Mouse (Mus musculus): Measurements from ENCODE around the gene Dpf2.
"Not testable (repeated sequence)": the region's sequence is repeated elsewhere in the genome, so short reads cannot be mapped to it uniquely, and the experiment has no call there.

Dpf2 gene

GRCm38 (mm10) chr19:5893282-5894001, 19.4 kb downstream of the Dpf2 start:
- no peak for DNase-seq (ENCODE audit: low read depth, low spot score)

GRCm38 (mm10) chr19:5892735-5893134, 20.1 kb downstream of the Dpf2 start:
- DNase-seq (ENCODE audit: low read depth, low spot score) = no peak

GRCm38 (mm10) chr19:5892262-5892661, 20.5 kb downstream of the Dpf2 start:
- DNase-seq (ENCODE audit: low read depth, low spot score) = no peak

- no peak for DNase-seq (ENCODE audit: low read depth, low spot score)
Observed at GRCm38 (mm10) chr19:5891521-5892258, 21.1 kb downstream of the Dpf2 start.

- DNase-seq (ENCODE audit: low read depth, low spot score) = no peak
Observed at GRCm38 (mm10) chr19:5889211-5889610, 23.6 kb downstream of the Dpf2 start.

- DNase-seq (ENCODE audit: low read depth, low spot score) = no peak
Observed at GRCm38 (mm10) chr19:5887234-5887815, 25.5 kb downstream of the Dpf2 start.

DNA sequence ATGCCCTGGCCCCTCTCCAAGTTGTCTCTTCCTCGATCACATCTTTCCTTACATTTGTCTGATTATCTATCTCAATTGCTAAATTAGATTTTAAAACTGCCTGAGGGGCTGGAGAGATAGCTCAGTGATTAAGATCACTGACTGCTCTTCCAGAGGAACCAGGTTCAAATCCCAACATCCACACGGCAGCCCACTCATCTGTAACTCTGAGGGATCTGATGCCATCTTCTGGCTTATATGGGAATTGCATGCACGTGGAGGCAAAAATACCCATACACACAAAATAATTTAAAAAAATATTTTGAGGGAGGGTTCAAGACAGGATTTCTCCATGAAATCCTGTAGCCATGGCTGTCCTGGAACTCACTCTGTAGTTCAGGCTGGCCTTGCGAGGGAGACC, 27.0 kb downstream of the Dpf2 start:
- DNase-seq (ENCODE audit: low read depth, low spot score) = peak; percentile 58

GRCm38 (mm10) chr19:5883935-5884334, 28.9 kb downstream of the Dpf2 start:
- DNase-seq (ENCODE audit: low read depth, low spot score) = no peak

GRCm38 (mm10) chr19:5882079-5882478, 30.7 kb downstream of the Dpf2 start:
- not testable (repeated sequence) for DNase-seq (ENCODE audit: low read depth, low spot score)

DNA sequence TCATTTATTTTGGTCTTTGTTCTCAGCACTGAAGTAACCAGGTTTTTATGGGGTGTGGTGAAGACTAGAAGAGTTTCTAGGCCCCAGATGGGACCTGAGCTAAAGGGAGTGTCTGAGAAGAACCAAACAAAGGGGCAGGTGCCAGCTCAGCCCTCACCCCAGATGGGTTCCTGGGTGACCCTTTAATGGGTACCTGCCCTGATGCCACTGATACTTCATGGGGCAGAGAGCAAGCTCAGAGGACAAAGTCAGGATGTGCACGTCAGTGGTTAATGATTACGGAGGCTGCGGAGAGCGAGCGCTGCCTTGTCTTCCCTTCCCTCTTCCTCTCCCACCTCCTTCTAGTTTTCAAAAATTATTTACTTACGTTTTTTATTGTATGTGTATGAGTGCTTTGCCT, 31.7 kb downstream of the Dpf2 start:
- DNase-seq (ENCODE audit: low read depth, low spot score) = no peak

DNA sequence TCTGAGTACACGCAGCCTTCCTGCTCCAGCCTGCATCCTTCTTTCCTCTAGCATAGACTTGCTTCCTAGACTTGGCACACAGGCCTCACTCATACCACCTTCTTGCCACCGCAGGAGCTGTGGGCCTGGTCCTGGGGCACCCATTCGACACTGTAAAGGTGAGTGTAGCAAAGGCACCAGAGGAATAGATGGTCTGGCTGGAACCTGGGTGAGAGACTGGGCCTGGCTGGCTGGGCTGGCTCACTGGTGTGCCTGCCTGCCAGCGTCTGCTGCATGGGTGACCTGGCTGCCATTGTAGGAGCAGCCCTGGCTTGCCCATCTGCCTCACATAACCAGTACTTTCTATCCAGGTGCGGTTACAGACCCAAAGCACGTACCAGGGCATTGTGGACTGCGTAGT, 33.1 kb downstream of the Dpf2 start:
- DNase-seq (ENCODE audit: low read depth, low spot score) = no peak

GRCm38 (mm10) chr19:5878916-5879315, 33.9 kb downstream of the Dpf2 start:
- DNase-seq (ENCODE audit: low read depth, low spot score) = no peak

GRCm38 (mm10) chr19:5878362-5878722, 34.5 kb downstream of the Dpf2 start:
- no peak for DNase-seq (ENCODE audit: low read depth, low spot score)

- peak; percentile 99 for DNase-seq (ENCODE audit: low read depth, low spot score)
Observed at GRCm38 (mm10) chr19:5877618-5878361, 35.0 kb downstream of the Dpf2 start, which contains the start of gene Slc25a45. Slc25a45 (plus strand) TSS chr19:5877808.

- peak; percentile 98 for DNase-seq (ENCODE audit: low read depth, low spot score)
Observed at GRCm38 (mm10) chr19:5874969-5875480, 37.8 kb downstream of the Dpf2 start, which contains the start of gene Frmd8. Frmd8 (minus strand) TSS chr19:5875274.

- peak; percentile 17 for DNase-seq (ENCODE audit: low read depth, low spot score)
Observed at GRCm38 (mm10) chr19:5874391-5874968, 38.3 kb downstream of the Dpf2 start.

GRCm38 (mm10) chr19:5872931-5873556, 39.8 kb downstream of the Dpf2 start:
- DNase-seq (ENCODE audit: low read depth, low spot score) = no peak

- DNase-seq (ENCODE audit: low read depth, low spot score) = no peak
Observed at GRCm38 (mm10) chr19:5872528-5872927, 40.3 kb downstream of the Dpf2 start.

DNA sequence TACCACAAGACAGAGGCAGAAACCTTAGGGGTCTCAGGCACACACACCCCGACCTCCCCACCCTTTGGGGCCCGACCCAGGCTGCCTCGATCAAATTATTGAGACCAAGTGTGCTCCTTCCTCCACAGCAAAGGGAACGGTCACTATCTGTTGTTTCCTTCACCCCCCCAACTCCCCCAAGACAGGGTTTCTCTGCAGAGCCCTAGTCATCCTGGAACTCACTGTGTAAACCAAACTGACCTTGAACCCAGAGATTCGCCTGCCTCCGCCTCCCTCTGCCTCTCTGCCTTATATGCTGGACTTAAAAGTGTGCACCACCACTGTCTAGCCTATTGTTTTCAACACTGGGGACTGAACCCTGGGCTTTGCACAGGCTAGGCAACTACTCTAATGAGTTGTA, 41.1 kb downstream of the Dpf2 start:
- no peak for DNase-seq (ENCODE audit: low read depth, low spot score)

GRCm38 (mm10) chr19:5871273-5871672, 41.5 kb downstream of the Dpf2 start:
- DNase-seq (ENCODE audit: low read depth, low spot score) = peak; percentile 55

DNA sequence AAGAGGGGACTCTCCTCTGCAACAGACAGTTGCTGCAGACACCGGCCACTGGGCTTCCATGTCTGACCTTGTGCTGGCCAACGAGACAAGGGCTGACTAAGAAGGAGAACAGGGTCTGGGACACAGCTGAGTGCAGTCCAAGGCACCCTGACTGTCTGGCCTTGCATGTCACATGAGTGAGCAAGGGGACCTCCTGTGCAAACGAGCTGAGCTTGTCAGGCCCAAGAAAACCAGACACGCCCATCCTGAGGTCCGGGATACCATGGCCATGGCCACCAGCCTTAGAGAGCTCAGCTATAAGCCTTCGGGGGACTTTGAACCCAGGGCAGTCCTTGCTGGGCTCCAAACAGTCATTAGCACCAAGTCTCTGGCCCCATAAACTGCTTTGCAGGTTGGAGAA, 44.7 kb downstream of the Dpf2 start:
- no peak for DNase-seq (ENCODE audit: low read depth, low spot score)
